Mouse (Mus musculus) left cerebral cortex, adult 2 months (tissue): ENCODE measurements around the gene Gm11213. TPM values are rescaled to one million over a fixed set of nuclear protein-coding genes. Genes with fewer than 3 reads are reported as not detected.

Experiments
- DNase-seq, 2 experiments: peaks; one replicate each; pipeline ENCODE4 v3.0.0; 2021 to 2022; ENCODE audit warnings: low spot score in 2 of 2, mixed read lengths in 1 of 2; ENCODE audit errors: extremely low spot score in 1 of 2
- H3K27ac ChIP-seq: fragments of 200-600 bp; 2 replicates; pipeline ENCODE4 v1.8.1; 2022
- H3K4me3 ChIP-seq: fragments of 200-600 bp; 2 replicates; pipeline ENCODE4 v1.8.1; 2022
- CTCF ChIP-seq: fragments of 200-600 bp; IDR thresholded peaks from 2 replicates; pipeline ENCODE4 v1.8.1; 2022; ENCODE audit warnings: antibody characterized with exemption, mild to moderate bottlenecking, moderate library complexity
- intact Hi-C: fragments of 180-260 bp; cut with DNase I; formaldehyde crosslinking; loops from one replicate; pipeline ENCODE4 v1.15.1; 2025
- total RNA-seq, 2 experiments: library from RNA; stranded (reverse); gene quantifications; 2 replicates each; pipeline ENCODE4 v1.2.3; 2021

Gene Gm11213
- total RNA-seq, 2 experiments from 2014 or later: not detected

DNA sequence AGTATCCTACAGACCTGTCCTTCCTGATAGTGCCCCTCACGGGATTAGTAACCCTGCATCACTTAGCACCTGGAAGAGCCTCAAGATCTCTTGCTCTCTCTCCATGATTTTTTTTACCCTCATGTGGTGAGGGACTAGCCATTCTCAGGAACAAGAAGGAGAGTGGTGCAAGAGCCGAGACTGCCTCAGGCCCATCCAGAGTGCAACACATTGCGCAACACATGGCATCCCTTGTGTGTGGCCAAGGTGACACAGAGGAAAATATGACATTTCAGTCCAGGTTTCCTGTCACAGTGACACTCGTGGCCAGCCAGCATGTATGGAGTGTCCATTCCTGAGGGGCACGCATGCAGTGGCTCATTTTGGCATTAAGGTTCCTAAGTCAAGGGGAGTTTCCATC lies 32.4 kb downstream of the Gm11213 start:
- intact Hi-C loops: no loop called here
- no peak overlapping the region for H3K27ac ChIP-seq
- DNase-seq: no peak
- no peak for TF ChIP-seq CTCF
- no peak overlapping the region for H3K4me3 ChIP-seq

DNA sequence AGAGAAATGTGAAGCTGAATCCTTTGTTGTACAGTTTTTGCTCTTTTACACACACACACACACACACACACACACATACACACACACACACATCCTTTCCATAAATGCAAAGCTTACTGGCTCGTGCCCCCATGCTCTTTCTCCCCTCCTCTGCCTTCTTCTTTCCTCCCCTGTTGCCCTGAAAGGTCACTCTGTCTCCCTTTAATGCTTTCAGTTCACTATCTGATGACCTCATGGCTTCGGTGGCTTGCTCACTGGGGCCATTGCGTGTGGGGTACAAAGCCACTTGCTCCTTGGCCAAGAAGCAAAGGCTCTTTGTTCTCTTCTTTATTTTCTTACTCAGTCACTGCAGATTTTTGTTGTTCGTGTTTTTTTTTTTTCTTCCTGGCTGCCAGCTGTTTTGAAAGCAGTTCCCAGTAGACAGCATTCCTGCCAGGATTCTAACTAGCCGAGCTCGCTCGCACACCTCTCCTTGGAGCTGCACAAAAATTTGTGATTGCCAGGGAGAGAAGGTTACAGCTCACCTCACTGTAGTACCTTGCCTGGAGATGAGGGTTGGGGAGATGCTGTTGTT lies 34.8 kb downstream of the Gm11213 start:
- intact Hi-C loops: no loop called here
- no peak for DNase-seq
- Histone ChIP-seq H3K27ac (no peak overlapping the region), H3K4me3 (no peak overlapping the region)
- TF ChIP-seq CTCF: no peak

DNA sequence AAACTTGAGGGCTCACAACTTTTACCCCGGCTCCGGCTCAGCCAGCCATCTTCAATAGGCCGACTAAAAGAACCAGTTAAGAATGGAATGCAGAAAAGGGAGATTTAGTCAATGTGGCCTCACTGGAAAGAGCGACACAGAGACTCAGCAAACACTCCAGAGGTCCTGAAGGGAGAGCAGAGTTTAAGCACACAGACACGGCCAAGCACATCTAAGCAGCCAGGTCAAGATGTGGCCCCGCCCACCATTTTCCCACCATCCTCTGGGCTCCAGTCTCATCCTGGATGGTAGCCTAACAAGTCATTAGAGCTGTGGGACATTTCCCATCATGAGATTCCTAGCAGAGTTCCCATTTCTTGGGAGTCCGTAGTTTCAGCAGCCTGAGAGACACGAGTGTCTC lies 35.7 kb downstream of the Gm11213 start:
- H3K4me3 ChIP-seq: no peak overlapping the region
- no peak overlapping the region for H3K27ac ChIP-seq
- no peak for TF ChIP-seq CTCF
- no peak for DNase-seq
- intact Hi-C loops: no loop called here

DNA sequence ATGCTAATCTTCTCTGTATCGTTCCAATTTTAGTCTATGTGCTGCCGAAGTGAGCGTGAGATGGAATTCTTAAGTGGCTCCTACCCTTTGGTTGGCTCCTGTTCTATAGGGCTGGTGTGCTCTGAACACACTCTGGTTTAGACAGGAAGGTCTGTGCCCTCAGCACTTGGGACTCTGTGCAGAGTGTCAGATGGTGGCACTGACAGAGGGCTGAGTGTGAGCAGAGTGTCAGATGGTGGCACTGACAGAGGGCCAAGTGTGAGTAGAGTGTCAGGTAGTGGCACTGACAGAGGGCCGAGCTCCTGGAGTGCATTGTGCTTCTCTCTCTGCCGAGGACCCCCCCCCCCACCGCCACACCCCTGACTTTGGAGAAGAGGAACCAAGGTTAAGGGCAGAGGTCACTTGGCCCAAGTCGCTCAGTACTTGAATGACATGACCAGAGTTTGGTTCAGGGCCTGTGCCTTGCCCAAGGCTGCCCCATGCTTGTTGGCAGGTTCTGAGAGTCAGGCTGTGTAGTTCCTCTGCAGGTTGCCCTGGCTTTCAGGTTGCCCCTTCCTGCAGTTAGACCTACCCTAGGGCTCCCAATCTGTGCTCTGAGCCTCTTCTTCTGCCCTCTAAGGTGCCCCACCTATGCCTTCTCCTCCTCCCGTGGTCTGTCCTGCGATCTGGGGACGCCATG lies 37.2 kb downstream of the Gm11213 start:
- Histone ChIP-seq H3K4me3 (no peak overlapping the region), H3K27ac (no peak overlapping the region)
- intact Hi-C loops: no loop called here
- TF ChIP-seq CTCF: no peak
- no peak for DNase-seq

DNA sequence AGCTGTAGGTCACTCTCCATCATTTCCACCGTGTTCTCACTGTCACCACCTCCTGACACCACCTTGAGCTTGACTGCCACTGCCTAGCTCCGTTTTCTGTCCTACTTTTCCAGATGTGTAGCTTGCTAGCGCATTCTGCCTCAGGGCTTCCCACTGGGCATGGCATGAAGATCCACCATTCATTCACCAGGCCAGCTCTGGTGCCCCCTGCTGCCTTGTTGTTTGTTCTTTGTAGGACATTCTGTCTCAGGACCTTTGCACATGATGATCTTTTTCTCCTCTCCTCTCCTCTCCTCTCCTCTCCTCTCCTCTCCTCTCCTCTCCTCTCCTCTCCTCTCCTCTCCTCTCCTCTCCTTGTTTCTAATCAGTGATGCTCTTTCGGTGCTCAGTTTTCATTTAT lies 42.3 kb downstream of the Gm11213 start:
- Histone ChIP-seq H3K4me3 (no peak overlapping the region), H3K27ac (no peak overlapping the region)
- no peak for DNase-seq
- intact Hi-C loops: loop anchor here (5.0 kb wide), 2 partner anchors 120 to 145 kb away; no protein-coding TSS in a partner anchor
- no peak for TF ChIP-seq CTCF

DNA sequence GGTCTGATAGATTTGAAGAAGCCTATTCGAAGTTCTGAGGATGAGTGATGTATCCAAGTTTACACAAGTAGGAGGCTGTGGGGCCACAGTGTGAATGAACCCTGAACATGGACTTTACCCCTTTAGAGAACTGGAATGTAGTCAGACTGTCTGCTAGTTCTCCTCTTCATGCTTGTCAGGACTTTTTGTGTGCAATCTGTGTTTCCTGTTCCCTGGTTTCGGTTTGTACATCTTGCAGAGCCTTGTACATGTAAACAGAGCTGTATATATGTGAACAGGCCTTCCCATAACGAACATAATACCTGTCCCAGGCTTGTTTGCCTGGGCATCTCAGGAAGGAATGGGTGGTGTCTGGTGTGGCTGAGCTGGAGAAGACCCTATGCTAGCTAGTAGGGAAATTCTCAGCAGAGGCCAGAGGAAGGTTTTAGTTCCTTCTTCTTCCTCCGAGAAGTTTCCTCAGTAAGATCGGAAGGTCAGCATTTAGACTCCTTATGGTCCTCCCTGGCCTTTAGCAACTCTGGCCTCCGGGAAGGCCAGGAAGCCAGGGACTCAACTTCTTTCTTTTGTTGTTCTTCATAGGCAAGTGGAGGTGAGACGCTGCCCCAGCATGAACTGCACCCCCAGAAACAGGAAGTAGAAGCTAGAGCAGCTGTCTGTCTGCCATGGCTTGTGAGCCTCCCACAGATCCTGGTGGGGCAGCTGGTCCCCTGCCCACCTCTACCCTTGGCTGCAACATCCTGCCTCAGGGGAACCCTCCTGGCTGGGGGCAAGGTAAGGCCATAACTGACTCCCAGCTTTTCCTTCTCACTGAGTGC lies 43.0 kb downstream of the Gm11213 start:
- Histone ChIP-seq H3K4me3 (no peak overlapping the region), H3K27ac (no peak overlapping the region)
- intact Hi-C loops: loop anchor here (5.0 kb wide), 2 partner anchors 120 to 145 kb away; no protein-coding TSS in a partner anchor
- TF ChIP-seq CTCF: no peak
- DNase-seq: no peak

DNA sequence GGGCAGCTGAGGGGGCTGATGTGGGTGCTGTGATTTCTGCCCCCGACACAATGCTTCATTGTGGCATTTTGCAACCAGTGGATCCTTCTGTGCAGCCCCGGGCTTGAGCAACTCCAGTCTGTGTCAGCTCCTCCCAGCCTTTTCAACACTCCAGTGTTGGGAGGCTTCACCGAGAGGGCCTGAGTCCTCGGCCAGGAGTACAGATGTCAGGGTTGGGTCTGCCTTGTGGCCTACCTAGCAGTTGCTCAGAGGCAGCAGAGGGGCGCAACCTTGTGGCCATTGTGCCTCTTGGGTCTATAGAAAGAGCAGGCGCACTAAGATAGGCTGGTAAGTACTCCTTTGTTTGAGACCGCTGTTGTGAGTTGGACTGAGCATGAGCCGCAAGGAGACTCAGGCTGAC lies 45.0 kb downstream of the Gm11213 start:
- intact Hi-C loops: loop anchor here (5.0 kb wide), 2 partner anchors 122 to 143 kb away; no protein-coding TSS in a partner anchor
- no peak overlapping the region for H3K27ac ChIP-seq
- H3K4me3 ChIP-seq: no peak overlapping the region
- DNase-seq: no peak
- TF ChIP-seq CTCF: no peak

DNA sequence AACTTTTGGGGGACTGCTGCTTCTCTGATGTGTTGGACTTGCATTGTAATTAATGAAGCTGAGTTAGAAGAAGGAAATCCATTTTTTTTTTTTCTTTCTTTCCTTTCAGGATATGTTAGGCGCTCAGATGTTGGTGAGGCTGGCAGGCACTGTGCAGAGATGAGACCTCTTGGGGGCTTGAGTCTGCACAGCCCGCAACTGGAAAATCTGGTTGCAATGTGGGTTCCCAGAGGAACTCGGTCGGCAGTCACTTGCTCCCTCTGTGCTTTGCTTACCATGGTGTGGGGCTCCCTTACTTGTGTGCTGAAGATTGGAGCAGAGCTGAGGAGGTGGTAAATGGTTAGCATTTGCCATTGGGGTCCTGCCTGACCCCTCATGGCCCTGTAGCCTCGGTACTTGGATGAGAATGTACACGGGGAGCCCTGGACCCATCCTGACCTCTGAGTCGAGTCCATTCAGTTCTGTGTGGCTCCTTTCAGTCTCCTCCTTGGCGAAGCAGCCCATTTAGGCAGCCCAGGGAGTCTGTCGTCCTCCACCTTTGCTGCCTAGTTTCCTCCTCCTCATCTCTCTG lies 45.8 kb downstream of the Gm11213 start:
- Histone ChIP-seq H3K27ac (peak overlapping the region; percentile 93; the same call in 1 of the 2 replicates), H3K4me3 (peak overlapping the region; percentile 87)
- DNase-seq: peak in 1 of 2 experiments; percentile 18
- intact Hi-C loops: loop anchor here (5.0 kb wide), 1 partner anchor 62 kb away; the partner anchor contains the start of gene Whrn
- no peak for TF ChIP-seq CTCF

DNA sequence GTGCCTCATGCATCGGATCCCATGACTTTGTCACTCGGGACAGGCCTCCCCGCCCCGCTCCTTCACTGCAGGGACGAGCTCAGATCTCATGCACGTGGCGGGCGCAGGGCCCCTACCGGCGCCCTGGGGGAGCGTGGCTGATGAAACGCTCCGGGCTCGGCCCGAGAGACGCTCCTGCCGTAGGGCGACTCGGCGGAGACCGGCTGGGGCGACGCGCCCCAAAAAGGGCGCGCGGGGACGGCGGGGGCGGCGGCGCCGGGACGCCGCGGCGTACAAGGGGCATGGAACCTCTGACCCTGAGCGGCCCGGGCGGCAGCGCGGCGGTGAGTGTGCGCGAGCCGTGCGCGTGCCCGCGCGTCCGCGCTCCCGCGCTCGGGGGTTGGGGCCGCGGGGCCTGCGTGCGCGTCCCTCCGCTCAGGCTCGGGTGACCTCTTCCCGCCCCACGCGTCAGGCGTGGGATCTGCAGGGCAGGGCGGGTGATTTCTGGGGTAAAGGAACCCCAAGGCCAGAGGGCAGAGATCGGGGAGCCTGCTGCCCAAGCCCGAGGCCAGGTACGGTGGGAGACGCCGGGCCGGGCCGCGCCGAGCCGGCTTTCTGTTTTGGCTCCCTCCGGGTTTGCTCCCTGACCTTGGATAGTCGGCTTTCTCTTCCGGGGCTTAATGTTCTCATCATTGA lies 46.5 kb downstream of the Gm11213 start, which contains the start of gene Tmem268:
Gene Tmem268, plus strand, starts transcription at position 375 of the 675 bp plus-strand sequence.
- Histone ChIP-seq H3K4me3 (peak within 1 kb of the TSS; percentile 87), H3K27ac (peak within 1 kb of the TSS; percentile 93)
- TF ChIP-seq CTCF: peak; percentile 28
- DNase-seq: peak; percentile 66 to 76
- intact Hi-C loops: loop anchor here (5.0 kb wide), 1 partner anchor 61 kb away; the partner anchor contains the start of gene Whrn

DNA sequence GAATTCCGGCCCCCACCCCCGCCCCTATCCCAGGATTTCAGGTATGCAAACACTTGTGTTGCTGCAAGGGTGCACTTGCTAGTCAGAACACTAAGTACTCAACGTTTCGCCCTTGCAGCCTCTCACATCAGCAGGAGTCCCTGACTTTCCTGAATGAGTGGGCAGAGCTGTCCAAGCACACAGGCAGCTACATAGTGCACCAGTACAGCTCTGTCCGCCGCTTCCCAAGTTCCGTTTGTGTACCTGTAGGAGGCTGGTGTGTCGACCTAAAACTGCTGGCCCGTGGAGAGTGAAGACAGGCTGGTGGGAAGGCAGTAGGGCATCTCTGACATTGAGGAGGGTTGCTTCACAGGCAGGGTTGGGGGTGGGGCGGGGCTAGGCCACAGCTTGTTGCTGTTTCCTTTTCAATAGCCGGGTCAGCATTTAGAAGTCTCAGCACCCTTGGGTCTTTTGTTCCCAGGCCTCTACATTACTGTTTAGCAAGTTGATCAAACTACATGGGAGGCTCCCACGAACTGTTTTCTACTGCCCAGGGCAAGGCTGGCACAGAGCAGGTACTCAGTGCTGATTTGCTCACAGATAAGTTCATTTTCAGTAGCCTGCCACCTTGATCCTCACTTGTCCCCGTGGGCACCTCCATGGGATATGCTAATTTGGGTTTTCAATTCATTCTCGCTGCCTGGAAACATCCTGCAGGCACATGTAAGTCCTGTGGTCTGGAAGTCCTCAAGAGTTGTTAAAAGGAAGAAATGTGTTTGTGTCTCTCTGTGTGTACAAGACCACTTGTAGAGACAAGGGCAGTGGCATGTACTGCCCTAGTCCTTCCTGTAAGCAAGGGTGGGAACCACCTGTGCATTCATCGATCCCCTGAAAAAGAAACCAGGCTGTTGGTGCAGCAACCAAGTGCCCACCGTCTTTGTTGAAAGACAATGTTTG lies 47.7 kb downstream of the Gm11213 start:
- no peak for DNase-seq
- intact Hi-C loops: loop anchor here (5.0 kb wide), 1 partner anchor 60 kb away; the partner anchor contains the start of gene Whrn
- no peak for TF ChIP-seq CTCF

More for the DNA sequence above, 47.7 kb downstream of the Gm11213 start:
- H3K4me3 ChIP-seq: peak overlapping the region; percentile 87
- H3K27ac ChIP-seq: peak overlapping the region; percentile 93
